Mouse (Mus musculus) thymus, postnatal 36 days (tissue): ENCODE results near the gene Ap5m1.
"Not testable (repeated sequence)": the region's sequence is repeated elsewhere in the genome, so short reads cannot be mapped to it uniquely, and the experiment has no call there.

Source experiments
- DNase-seq, 2 experiments: peaks; one replicate each; pipeline ENCODE4 v3.0.0; 2022; ENCODE audit warnings: mixed read lengths in 2 of 2

The Ap5m1 gene

DNA sequence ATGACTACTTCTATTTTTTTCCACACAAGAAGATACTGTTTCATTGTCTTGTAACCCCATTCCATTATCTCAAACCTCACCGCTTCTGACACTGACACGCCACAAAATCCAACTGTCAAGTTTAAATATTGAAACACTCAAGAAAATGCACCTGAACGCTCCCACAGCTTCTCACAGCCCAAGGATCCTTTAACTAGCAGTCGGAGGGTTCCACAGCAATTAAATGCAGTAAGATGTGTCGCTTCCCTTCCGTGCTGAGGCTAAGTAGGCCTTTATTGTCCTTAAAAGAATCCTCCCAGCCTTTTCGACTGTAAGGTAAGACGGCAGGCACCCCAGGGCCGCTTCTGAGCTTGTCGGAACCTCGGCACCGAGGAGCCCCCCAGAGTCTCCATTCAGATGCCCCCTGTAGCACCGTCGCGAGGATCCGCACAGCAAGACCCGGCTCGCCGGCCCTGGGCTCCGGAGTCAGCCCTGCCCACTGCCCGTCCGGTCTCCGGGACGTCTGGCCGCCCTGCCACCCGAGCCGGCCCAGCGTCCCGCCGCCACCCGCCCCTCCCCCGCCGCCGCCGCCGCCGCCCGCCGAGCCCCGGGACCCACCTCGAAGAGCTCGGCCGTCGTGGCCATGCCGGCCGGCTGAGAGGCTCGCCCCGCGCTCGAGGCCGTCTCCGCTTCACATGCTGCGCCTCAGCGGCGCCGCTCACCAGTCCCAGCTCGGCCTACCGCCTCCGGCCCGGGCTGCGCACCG, at the start of gene Ap5m1:
TSS of gene Ap5m1 (plus strand) at position 569 of the 745 bp plus-strand sequence.
- DNase-seq = no peak

- no peak for DNase-seq
Measured at GRCm38 (mm10) chr14:49019765-49020164, 46.1 kb upstream of the Ap5m1 start.

DNA sequence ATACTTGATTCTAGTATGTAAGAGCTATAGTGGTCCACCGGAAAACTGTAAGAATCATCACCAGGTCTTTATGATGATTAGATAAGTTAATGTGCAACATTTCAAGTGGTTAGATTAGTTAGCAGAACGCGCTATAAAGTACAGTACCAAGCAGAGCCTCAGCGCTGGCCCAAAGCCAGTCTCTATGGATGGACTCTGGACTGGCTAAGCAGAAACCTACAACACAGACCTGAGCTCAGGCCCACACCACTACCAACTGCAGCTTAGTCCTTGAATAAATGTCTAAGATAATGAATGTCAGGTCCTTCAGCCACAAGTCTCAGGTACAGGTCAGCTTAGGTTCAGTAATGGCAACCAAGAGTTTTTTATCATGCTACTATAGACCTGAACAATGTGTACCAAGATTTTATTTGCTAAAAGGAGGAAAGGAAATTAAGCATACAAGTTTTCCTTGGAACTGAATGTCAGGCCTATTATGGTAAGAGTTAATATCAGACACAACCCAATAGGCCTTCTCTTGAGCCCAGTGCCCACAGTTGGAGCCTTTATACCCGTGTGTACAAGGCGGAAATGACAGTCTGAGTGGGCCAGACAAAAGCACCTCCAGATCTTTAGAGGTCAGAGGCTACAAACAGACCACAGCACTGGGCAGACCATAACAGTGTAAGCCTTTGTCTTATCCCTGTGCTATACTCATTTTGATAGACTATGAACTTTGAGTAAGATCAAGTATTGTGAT, 38.7 kb upstream of the Ap5m1 start:
- DNase-seq = no peak

GRCm38 (mm10) chr14:49027779-49028368, 38.0 kb upstream of the Ap5m1 start:
- DNase-seq = no peak

DNA sequence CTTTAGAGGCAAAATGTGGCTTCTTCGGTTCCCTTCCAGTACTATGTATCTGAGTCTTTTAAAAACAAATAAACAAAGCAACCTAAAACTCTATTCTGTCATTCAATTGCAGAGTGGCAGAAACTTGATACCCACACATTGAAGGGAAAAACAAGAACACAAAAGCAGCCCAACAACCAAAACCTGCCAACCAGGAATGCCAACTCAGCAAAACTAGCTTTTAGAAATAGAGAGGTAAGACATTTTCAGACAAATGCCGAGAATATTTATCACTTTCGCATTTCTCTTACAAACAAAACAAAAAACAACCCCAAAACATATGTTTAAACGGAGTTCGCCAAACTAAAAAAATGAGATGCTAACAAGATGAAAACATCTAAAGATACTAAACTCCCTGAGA, 36.9 kb upstream of the Ap5m1 start:
- DNase-seq = no peak

DNA sequence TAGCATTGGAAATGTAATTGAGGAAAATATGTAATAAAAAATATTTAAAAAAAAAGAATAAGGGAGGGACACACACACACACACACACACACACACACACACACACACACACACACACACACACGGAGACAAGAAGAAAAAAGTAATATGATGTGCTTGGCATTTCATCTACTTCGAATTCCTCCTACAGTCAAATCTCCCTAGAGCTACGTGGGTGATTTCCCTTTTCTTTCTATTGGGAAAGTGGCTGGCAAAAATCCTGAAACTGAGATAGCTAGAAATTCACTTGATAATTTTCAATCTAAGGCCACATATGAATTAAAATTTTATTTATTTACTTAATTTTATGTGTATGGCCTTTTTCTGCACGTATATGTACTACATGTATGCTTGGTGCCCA, 20.3 kb upstream of the Ap5m1 start:
- DNase-seq = no peak

DNA sequence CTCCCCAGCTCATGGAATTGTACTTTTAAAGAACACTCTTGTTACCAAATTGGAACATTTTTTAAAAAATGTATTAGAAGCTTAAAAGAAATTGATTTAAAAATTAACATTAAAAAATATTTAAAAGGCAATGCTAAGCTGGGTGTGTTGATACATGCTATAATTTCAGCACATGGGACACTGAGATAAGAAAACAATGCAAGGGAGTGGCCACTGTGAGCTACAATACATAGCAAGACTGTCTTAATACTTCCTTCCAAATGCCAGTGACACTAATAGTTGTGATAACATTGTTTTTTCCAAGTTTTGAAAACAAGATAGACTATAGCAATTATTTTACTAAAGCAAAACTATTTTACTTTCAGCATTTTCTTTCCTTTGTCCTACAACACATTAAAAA, 16.4 kb upstream of the Ap5m1 start:
- DNase-seq = no peak

DNA sequence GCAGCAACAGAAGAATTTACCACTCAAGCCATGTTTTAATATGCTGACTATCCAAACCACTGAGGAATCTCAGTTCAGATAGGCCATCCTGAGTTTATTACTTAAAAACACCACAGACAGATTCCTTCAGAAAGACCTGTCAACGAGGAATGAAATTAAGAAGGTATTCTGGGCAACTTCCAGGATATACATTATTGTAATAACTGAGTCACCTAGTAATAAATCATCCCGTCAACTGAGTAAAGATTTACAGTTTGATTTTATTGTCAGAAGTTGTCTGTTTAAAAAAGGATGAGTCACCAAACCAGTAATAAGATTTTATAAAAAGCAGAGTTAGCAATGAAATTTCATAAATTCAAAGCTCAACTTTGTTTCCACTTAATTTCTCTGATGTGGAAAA, 2.1 kb upstream of the Ap5m1 start:
- no peak for DNase-seq

GRCm38 (mm10) chr14:49066274-49066823, 452 bp downstream of the Ap5m1 start, which contains the start of gene Exoc5:
Exoc5 (minus strand) TSS chr14:49066653.
- peak; percentile 95 to 96 for DNase-seq

DNA sequence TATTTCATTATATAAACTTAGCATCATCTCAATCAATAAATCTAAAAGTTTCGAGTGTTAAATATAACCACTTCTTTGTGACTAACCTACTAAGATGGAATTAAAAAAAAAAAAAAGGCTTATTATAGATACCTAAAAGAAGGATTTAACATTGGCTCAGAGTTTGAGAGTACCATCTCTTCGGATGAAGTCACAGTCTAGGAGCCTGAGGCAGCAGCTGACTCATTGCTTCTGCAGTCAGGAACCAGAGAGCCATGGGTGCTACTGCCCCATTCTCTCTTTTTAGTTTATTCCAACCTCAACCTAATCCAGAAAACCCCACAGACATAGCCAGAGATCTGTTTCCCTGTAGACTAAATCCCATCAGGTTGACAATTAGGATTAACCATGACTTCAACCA, 6.9 kb downstream of the Ap5m1 start:
- no peak for DNase-seq

DNA sequence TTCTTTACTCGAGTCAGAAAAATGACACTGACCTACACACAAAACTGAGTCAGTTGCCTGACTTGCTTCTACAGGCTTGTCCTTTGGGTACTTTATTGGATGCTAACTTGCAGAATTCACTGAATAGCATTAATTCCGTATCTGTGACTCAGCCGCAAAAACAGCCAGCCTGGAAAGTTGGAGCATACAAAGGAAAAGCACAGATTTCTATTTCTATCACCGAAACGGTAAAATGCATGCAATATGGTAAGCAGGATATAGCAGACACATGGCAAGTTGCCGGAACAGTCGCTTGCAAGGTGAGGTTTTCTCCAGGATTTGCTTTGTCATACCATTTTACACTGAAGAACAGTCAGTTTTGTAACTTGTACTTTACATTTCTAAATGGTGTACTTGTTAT, 8.0 kb downstream of the Ap5m1 start:
- no peak for DNase-seq

DNA sequence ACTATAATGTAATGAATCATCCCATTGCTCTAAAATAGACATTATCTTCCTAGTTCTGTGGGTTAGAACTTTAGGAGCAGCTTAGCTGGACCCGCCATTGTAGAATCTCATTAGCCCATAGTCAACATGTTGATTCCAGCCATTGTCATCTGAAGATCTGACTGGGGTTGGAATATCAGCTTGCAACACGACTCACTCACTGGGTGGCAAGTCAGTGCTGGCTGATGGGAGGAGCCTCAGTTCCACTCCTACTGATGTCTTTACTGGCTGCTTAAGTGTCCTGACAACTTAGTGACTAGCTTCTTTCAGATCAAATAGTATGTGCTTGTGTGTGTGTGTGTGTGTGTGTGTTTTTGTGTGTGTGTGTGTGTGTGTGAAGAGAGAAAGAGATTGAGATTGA, 8.5 kb downstream of the Ap5m1 start:
- DNase-seq = no peak

GRCm38 (mm10) chr14:49078820-49079219, 12.9 kb downstream of the Ap5m1 start:
- no peak for DNase-seq

DNA sequence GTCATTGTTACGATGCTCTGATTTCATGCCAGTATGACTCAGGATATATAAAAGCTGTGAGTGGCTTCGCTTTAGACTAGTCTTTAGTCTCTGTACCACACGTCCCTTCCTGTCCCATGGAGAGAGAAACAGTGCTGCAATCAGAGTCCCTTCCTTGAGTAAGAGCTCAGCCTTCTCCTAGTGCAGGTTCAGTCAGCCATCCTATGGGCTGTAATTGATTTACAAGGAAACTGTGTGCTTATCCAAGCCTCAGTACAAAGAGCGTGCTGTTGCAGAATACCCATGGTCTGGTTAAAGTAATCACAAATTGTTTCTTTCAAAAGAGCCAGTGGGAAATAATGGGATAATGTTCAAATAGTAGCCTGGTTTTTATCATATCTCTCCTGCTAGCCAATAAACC, 20.6 kb downstream of the Ap5m1 start:
- DNase-seq = no peak

- no peak for DNase-seq
Measured at GRCm38 (mm10) chr14:49088155-49089048, 22.5 kb downstream of the Ap5m1 start.

DNA sequence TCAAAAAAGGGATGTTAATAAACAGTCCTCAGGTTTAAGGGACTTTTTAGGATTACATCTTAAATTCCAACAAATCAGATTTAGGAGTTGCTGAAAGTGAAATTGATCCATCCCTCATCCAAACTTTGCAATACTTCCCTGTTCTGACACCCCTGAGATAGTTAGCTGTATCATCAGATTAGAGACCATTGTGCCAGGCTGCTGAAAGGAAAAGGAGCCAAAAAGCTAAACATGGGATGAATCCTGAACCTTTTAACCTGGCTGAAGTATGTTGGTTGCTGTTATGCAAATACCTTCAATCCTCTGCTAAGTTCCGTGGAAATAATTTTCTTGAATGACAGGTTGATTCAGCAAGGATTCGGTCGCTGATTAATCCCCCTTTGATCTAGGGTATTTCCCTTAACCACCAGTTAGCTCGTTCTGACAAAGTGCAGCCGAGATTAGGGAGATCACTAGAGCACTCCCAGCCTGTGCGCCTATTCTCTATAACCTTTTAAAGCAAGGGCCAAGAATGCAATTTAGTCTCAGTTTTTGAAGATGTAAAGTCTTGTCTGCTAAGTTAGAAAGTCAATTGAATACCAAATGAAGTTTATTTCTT, 23.7 kb downstream of the Ap5m1 start:
- no peak for DNase-seq

DNA sequence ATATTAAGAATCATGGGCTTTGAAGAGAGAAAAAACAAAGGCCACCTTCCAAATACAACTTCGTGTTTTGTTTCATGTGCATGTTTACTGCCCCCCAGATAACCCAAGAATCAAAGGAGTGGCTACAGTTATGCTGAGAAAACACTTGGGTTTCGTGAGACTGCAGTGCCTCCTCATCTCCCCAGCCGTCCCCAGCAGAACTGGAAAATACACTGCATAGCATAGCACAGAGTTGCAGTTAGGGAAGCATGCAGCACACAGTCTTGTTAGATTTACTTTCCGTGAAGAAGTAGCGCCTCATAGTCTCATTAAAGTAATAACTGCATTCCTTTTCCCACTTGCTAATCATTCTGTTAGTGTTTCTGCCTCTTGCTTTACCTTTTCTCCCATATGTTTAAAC, 24.2 kb downstream of the Ap5m1 start:
- no peak for DNase-seq

DNA sequence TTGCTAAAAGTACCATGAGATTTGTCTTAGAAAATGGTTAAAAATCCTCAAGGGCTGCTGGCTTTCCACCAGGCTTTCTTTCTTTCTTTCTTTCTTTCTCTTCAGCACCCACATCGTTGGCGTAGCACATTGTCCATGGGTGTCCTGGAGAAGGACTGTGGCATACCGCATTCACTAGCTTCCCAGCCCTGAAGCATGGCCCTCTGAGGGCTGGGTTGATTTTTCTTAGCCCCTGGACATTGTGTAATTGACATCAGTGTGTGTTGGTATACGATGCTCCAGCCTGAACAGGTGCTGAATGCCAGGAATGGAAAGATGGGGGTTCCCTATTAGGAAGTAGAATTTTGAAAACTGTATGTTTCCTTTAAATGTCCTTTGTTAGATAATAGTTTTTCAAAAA, 25.4 kb downstream of the Ap5m1 start:
- DNase-seq = no peak

DNA sequence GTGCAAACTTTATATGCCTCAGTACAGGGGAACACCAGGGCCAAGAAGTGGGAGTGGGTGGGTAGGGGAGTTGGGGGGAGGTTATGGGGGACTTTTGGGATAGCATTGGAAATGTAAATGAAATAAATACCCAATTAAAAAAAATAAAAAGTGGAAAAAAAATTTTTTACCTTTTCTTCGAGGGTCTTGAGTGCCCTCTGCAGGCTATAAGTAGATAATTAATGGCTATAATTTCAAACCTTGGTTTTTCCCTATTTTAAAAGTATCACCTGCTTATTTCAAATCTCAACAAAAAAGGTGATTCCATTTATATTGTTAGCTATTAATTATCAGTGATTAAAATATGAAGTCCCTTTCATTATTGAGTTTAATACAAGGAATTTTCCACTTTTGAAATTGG, 25.9 kb downstream of the Ap5m1 start:
- DNase-seq = not testable (repeated sequence)

DNA sequence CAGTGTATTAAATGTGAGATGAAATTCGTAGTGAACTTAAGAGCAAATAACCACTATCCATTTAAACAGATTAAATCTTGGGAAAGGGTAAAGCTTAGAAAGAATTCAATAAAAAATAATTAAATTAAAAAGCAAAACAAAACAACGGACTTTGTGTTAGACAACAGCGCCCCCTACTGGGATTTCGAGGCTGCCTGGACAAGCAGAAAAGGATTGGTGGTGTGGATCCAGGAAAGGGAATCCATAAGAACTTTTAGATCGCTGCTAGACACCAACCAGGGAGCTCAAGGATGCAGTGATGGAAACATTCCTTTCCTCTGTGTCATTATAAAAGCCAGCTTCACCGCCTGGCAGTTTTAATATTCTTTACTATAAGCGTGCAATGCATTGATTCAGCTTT, 52.5 kb downstream of the Ap5m1 start:
- DNase-seq = peak; percentile 27 to 54

DNA sequence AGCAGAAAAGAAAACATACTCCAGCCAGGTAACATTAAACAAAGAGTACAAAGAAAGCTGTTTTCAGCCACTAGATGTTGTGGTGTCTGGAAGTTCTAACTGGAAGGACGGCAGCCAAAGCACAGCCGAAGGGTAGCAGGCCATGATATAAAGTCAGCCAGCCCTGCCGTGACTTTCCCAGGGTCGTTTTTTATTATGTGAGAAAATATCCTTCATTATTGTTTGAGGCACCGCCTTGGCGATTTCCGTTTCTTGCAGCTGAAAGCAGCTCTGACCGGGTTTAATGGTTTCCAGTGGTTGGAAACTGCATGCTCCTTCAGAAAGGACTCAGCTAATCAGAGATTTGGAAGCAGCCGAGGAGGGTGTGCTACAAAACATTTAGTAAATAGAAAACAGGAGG, 55.8 kb downstream of the Ap5m1 start:
- DNase-seq = no peak

DNA sequence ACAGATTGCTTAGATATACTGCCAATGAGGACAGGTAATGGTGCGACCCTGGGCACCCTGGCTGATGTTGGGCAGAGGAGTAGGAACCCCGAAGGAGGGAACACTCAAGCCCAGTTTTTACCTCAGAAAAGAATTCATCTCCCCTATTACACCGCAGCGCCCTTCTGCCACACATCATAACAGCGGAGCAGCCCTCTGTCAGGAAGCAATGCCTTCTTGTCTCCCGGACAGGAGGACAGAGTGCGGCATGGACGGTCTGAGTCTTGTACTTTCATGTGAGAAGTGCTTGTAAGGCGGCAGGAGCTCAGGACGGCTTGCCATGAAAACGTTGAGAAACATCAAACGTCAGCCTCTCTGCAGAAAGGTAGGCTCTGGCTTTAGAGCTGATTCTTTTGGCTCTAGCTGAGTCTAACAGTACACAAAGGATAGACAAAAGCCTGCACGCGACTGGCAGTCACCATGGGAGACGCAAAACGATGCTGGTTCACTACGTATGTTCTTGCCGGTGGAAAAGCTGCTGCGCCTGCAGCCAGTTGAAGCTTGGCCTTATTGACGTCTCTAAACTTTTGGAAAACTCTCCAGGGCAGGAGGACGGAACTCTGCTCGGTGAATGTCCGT, 61.4 kb downstream of the Ap5m1 start:
- DNase-seq = no peak
